23 mouse cellular contexts compared by ENCODE assay signal in genomic region chr1:72885111-72885818, GRCm38 (mm10). TPM values are rescaled to one million over a fixed set of nuclear protein-coding genes. Genes with fewer than 3 reads are reported as not detected.
DNase-seq lines count a peak whose midpoint lies in the region; ATAC-seq and TF ChIP-seq lines count a peak whose summit lies in the region.
"Had no signal": no experiment of that assay in that cellular context is flagged by ENCODE, and none has a peak within 500 bp of the region (broad histone marks: within the 10 kb centered on the region; RNA-seq: fewer than 3 reads in every experiment).

No protein-coding gene starts in this region.

- H3K4me2 ChIP-seq in kidney, postnatal 0 days (ENCODE audit: low read length) = no peak overlapping the region
- no peak overlapping the region for H3K4me2 ChIP-seq in lung, postnatal 0 days (replicated peaks; ENCODE audit: low read depth, low read length)
- H3K4me2 ChIP-seq in stomach, embryonic 15.5 days = no peak overlapping the region
- H3K4me2 ChIP-seq: embryonic facial prominence, embryonic 12.5 days; heart, embryonic 15.5 days; midbrain, embryonic 12.5 days; neural tube, embryonic 13.5 days had no signal

- H3K27ac ChIP-seq in kidney, postnatal 0 days = no peak overlapping the region
- H3K27ac ChIP-seq in lung, postnatal 0 days (ENCODE audit: low read length) = no peak overlapping the region
- peak overlapping the region; percentile 71 for H3K27ac ChIP-seq in stomach, embryonic 15.5 days
- no peak overlapping the region for H3K27ac ChIP-seq in gastrocnemius, adult 2 months
- H3K27ac ChIP-seq: embryonic facial prominence, embryonic 12.5 days; heart, embryonic 10.5 days; heart, embryonic 15.5 days; liver, embryonic 14.5 days; midbrain, embryonic 12.5 days; neural tube, embryonic 13.5 days had no signal

- H3K27me3 ChIP-seq in kidney, postnatal 0 days (ENCODE audit: insufficient read depth, low read length) = no peaks in the 10 kb centered on the region
- no peaks in the 10 kb centered on the region for H3K27me3 ChIP-seq in lung, postnatal 0 days (replicated peaks; ENCODE audit: insufficient read depth, low read length)
- no peaks in the 10 kb centered on the region for H3K27me3 ChIP-seq in stomach, embryonic 15.5 days (replicated peaks)
- H3K27me3 ChIP-seq: embryonic facial prominence, embryonic 12.5 days; heart, embryonic 15.5 days; midbrain, embryonic 12.5 days; neural tube, embryonic 13.5 days had no signal

- no peak overlapping the region for H3K4me3 ChIP-seq in kidney, postnatal 0 days (replicated peaks; ENCODE audit: low read depth, low read length)
- no peak overlapping the region for H3K4me3 ChIP-seq in lung, postnatal 0 days (ENCODE audit: low read depth, low read length)
- no peak overlapping the region for H3K4me3 ChIP-seq in stomach, embryonic 15.5 days (replicated peaks)
- no peak overlapping the region for H3K4me3 ChIP-seq in gastrocnemius, adult 2 months
- H3K4me3 ChIP-seq: embryonic facial prominence, embryonic 12.5 days; heart, embryonic 10.5 days; heart, embryonic 15.5 days; midbrain, embryonic 12.5 days; neural tube, embryonic 13.5 days had no signal

- no peak overlapping the region for H3K9ac ChIP-seq in kidney, postnatal 0 days (ENCODE audit: low read depth, low read length)
- no peak overlapping the region for H3K9ac ChIP-seq in lung, postnatal 0 days (replicated peaks; ENCODE audit: low read depth)
- H3K9ac ChIP-seq in stomach, embryonic 15.5 days = no peak overlapping the region
- H3K9ac ChIP-seq: embryonic facial prominence, embryonic 12.5 days; heart, embryonic 15.5 days; liver, embryonic 14.5 days; midbrain, embryonic 12.5 days; neural tube, embryonic 13.5 days had no signal

- H3K36me3 ChIP-seq in kidney, postnatal 0 days (ENCODE audit: insufficient read depth, low read length) = no peaks in the 10 kb centered on the region
- no peaks in the 10 kb centered on the region for H3K36me3 ChIP-seq in lung, postnatal 0 days (ENCODE audit: insufficient read depth, low read length)
- H3K36me3 ChIP-seq in stomach, embryonic 15.5 days = no peaks in the 10 kb centered on the region
- H3K36me3 ChIP-seq: embryonic facial prominence, embryonic 12.5 days; G1E; heart, embryonic 10.5 days; heart, embryonic 15.5 days; midbrain, embryonic 12.5 days; neural tube, embryonic 13.5 days had no signal

- no peak; the same call in 1 of the 2 replicates for ATAC-seq in kidney, postnatal 0 days (replicated peaks; ENCODE audit: low FRiP score, low read depth)
- ATAC-seq in lung, postnatal 0 days = peak; percentile 48
- no peak; the same call in 1 of the 2 replicates for ATAC-seq in stomach, embryonic 15.5 days (ENCODE audit: insufficient read depth, low FRiP score, low read depth)
- ATAC-seq: forebrain, embryonic 16.5 days; hindbrain, embryonic 16.5 days had no signal

- DNase-seq in heart, adult 11 months = peak; percentile 72
- no peak for DNase-seq in heart, adult 18-20 months
- DNase-seq in kidney, postnatal 0 days (ENCODE audit: low spot score) = peak; percentile 56
- no peak for DNase-seq in kidney, adult 8-10 months
- DNase-seq in lung, postnatal 0 days (ENCODE audit: low spot score) = no peak
- no peak for DNase-seq in lung, postnatal 4 days
- no peak for DNase-seq in gastrocnemius, adult 2 months
- DNase-seq: adrenal gland, adult 8-10 months; cerebellum, adult 9-10 months; cerebellum, postnatal 36 days; kidney, adult 11 months; right cerebral cortex, postnatal 4 days; thymus, postnatal 14 days had no signal

- intact Hi-C loops in gastrocnemius, adult 2 months (cut with DNase I) = loop anchor here (10.0 kb wide), 1 partner anchor 50 kb away; no protein-coding TSS in a partner anchor

- 69% methylated on average over 11 of the region's 11 CpGs for WGBS in kidney, postnatal 0 days
- WGBS in lung, postnatal 0 days = 66% methylated on average over 11 of the region's 11 CpGs
- WGBS in stomach, embryonic 15.5 days = 63% methylated on average over 11 of the region's 11 CpGs

- H3K4me1 ChIP-seq in kidney, postnatal 0 days (replicated peaks; ENCODE audit: insufficient read depth, low read length) = no peaks in the 10 kb centered on the region
- H3K4me1 ChIP-seq in lung, postnatal 0 days (ENCODE audit: insufficient read depth, low read depth, low read length) = no peaks in the 10 kb centered on the region
- H3K4me1 ChIP-seq in stomach, embryonic 15.5 days = no peaks in the 10 kb centered on the region
- H3K4me1 ChIP-seq: embryonic facial prominence, embryonic 12.5 days; heart, embryonic 10.5 days; heart, embryonic 15.5 days; midbrain, embryonic 12.5 days; neural tube, embryonic 13.5 days had no signal

- TF ChIP-seq CTCF in kidney, postnatal 0 days (IDR thresholded peaks at IDR 0.05; ENCODE audit: low read depth) = no peak
- TF ChIP-seq CTCF in lung, postnatal 0 days (IDR thresholded peaks at IDR 0.05) = no peak
- TF ChIP-seq CTCF in gastrocnemius, adult 2 months (IDR thresholded peaks at IDR 0.05) = no peak

- H3K9me3 ChIP-seq in kidney, postnatal 0 days (replicated peaks; ENCODE audit: low read length) = no peaks in the 10 kb centered on the region
- H3K9me3 ChIP-seq in lung, postnatal 0 days (ENCODE audit: low read length) = no peaks in the 10 kb centered on the region
- no peaks in the 10 kb centered on the region for H3K9me3 ChIP-seq in stomach, embryonic 15.5 days
- H3K9me3 ChIP-seq: embryonic facial prominence, embryonic 12.5 days; G1E; heart, embryonic 10.5 days; heart, embryonic 15.5 days; midbrain, embryonic 12.5 days; neural tube, embryonic 13.5 days had no signal

- no peak for TF ChIP-seq EP300 in lung, postnatal 0 days (IDR thresholded peaks at IDR 0.05)

RNA-seq across cellular contexts. Expression of gene Igfbp5, which starts 10.6 kb away (rescaled TPM):
- total RNA-seq in heart, adult 18-20 months (2021) = 100 to 1,000 TPM in 1 of 2 experiments, 10 to 100 TPM in 1; 80.7 to 123 TPM
- polyA plus RNA-seq in kidney, postnatal 0 days (2015; fragmentation: Nextera tagmentation; extraction: Ambion mirVana) = 87.7 and 95.0 TPM in 2 replicates
- polyA plus RNA-seq in lung, postnatal 0 days (2015; fragmentation: Nextera tagmentation; extraction: Ambion mirVana) = 30.7 and 32.6 TPM in 2 replicates
- 89.8 and 94.7 TPM in 2 replicates for polyA plus RNA-seq in stomach, embryonic 15.5 days (2015; fragmentation: Nextera tagmentation; extraction: Ambion mirVana)
- total RNA-seq in gastrocnemius, adult 2 months (2021) = 100 to 1,000 TPM; 248 to 267 TPM

Comparison
In these comparisons a context has a peak if more than half of its experiments do, and no peak if none do; other contexts are left out.
1. DNase-seq: peak in heart, adult 11 months (single experiment) and kidney, postnatal 0 days (single experiment); none in heart, adult 18-20 months (0 of 2), kidney, adult 8-10 months (0 of 2), lung, postnatal 0 days (single experiment), lung, postnatal 4 days (0 of 2) and gastrocnemius, adult 2 months (single experiment).